Mouse (Mus musculus) liver, embryonic 12.5 days (tissue): ENCODE measurements at regions not wholly inside any gene's neighbourhood (a gene's known extent, or its start where the extent isn't known, plus 50 kb on each side); places are given as distances from the start of the nearest gene placed in this dataset.

Experiments used
- ATAC-seq: fragments of 200-750 bp; cut with Nextera tagmentation; 2 replicates; pipeline ENCODE4 v1.8.0; 2017; ENCODE audit warnings: moderate number of reproducible peaks, mild to moderate bottlenecking, moderate library complexity
- H3K27ac ChIP-seq: fragments of 300-500 bp; sonication (generic); 2 replicates; pipeline ENCODE4 v1.5.1; 2016; ENCODE audit warnings: mild to moderate bottlenecking
- H3K27me3 ChIP-seq: fragments of 300-500 bp; sonication (generic); replicated peaks from 2 replicates; pipeline ENCODE4 v1.6.1; 2016; ENCODE audit warnings: mild to moderate bottlenecking, moderate library complexity
- H3K36me3 ChIP-seq: fragments of 300-500 bp; sonication (generic); 2 replicates; pipeline ENCODE4 v1.6.1; 2016; ENCODE audit warnings: mild to moderate bottlenecking, moderate library complexity
- H3K4me1 ChIP-seq: fragments of 300-500 bp; sonication (generic); 2 replicates; pipeline ENCODE4 v1.6.1; 2016
- H3K4me2 ChIP-seq: fragments of 300-500 bp; sonication (generic); 2 replicates; pipeline ENCODE4 v1.6.1; 2016; ENCODE audit warnings: mild to moderate bottlenecking, moderate library complexity
- H3K4me3 ChIP-seq: fragments of 300-500 bp; sonication (generic); 2 replicates; pipeline ENCODE4 v1.5.1; 2016; ENCODE audit warnings: mild to moderate bottlenecking, moderate library complexity
- H3K9ac ChIP-seq: fragments of 300-500 bp; sonication (generic); 2 replicates; pipeline ENCODE4 v1.6.1; 2016; ENCODE audit warnings: mild to moderate bottlenecking, moderate library complexity
- H3K9me3 ChIP-seq: fragments of 300-500 bp; sonication (generic); replicated peaks from 2 replicates; pipeline ENCODE4 v1.6.1; 2016; ENCODE audit warnings: mild to moderate bottlenecking, moderate library complexity
- WGBS: fragments of 180-500 bp; shearing (Covaris S2); methylation state at CpG from one replicate; pipeline ENCODE4 v1.1.7; 2016; ENCODE audit not compliant: insufficient replicate concordance; 5-methylcytosine and 5-hydroxymethylcytosine counted together

GRCm38 (mm10) chr1:76197651-76198050, 651.6 kb downstream of the Slc4a3 start:
- no peak for ATAC-seq
- Histone ChIP-seq H3K9me3 (no peaks in the 10 kb centered on the region), H3K27ac (no peak overlapping the region), H3K4me3 (no peak overlapping the region), H3K9ac (no peak overlapping the region), H3K4me1 (no peaks in the 10 kb centered on the region), H3K36me3 (no peaks in the 10 kb centered on the region), H3K27me3 (no peaks in the 10 kb centered on the region), H3K4me2 (no peak overlapping the region)
- 63% methylated on average over 3 of the region's 3 CpGs for WGBS

DNA sequence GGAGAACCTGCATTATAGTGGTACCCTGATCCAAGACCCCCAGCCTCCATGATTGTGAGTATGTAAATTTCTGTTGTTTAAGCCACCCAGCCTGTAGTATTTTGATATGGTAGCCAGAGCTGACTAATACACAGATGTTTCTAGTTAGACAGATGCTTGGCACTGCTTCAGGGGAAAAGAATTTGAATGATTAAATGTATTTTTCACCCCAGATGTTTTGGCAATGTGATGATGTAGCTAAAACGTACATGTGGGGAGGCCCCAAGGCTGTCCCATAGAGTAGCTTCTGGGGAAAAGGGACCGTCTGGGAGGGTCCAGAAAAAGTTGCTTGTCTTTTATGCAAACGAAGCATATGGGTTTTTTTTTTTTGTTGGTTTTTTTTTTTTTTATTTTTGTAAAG, 654.8 kb downstream of the Slc4a3 start:
- Histone ChIP-seq H3K27ac (no peak overlapping the region), H3K9me3 (no peaks in the 10 kb centered on the region), H3K9ac (no peak overlapping the region), H3K4me3 (no peak overlapping the region), H3K27me3 (no peaks in the 10 kb centered on the region), H3K36me3 (no peaks in the 10 kb centered on the region), H3K4me1 (no peaks in the 10 kb centered on the region), H3K4me2 (no peak overlapping the region)
- WGBS: 58% methylated on average over 3 of the region's 3 CpGs
- ATAC-seq: no peak

- no peak for ATAC-seq
- 80% methylated on average over 5 of the region's 5 CpGs for WGBS
These were observed 666.4 kb downstream of the Slc4a3 start for GRCm38 (mm10) chr1:76212486-76212885.

GRCm38 (mm10) chr1:76244721-76245120, 698.7 kb downstream of the Slc4a3 start:
- no peak for ATAC-seq
- H3K9ac ChIP-seq: no peak overlapping the region
- H3K4me2 ChIP-seq: no peak overlapping the region
- whole genome bisulfite sequencing: 36% methylated on average over 3 of the region's 3 CpGs
- H3K27me3 ChIP-seq: no peaks in the 10 kb centered on the region
- no peaks in the 10 kb centered on the region for H3K4me1 ChIP-seq
- no peak overlapping the region for H3K4me3 ChIP-seq
- H3K9me3 ChIP-seq: no peaks in the 10 kb centered on the region
- no peak overlapping the region for H3K27ac ChIP-seq
- H3K36me3 ChIP-seq: no peaks in the 10 kb centered on the region

More at GRCm38 (mm10) chr1:76212486-76212885, 666.4 kb downstream of the Slc4a3 start:
- no peaks in the 10 kb centered on the region for H3K4me1 ChIP-seq
- H3K27me3 ChIP-seq: no peaks in the 10 kb centered on the region
- H3K9ac ChIP-seq: no peak overlapping the region
- H3K36me3 ChIP-seq: no peaks in the 10 kb centered on the region
- no peak overlapping the region for H3K27ac ChIP-seq
- H3K4me3 ChIP-seq: no peak overlapping the region
- H3K9me3 ChIP-seq: no peaks in the 10 kb centered on the region
- H3K4me2 ChIP-seq: no peak overlapping the region

DNA sequence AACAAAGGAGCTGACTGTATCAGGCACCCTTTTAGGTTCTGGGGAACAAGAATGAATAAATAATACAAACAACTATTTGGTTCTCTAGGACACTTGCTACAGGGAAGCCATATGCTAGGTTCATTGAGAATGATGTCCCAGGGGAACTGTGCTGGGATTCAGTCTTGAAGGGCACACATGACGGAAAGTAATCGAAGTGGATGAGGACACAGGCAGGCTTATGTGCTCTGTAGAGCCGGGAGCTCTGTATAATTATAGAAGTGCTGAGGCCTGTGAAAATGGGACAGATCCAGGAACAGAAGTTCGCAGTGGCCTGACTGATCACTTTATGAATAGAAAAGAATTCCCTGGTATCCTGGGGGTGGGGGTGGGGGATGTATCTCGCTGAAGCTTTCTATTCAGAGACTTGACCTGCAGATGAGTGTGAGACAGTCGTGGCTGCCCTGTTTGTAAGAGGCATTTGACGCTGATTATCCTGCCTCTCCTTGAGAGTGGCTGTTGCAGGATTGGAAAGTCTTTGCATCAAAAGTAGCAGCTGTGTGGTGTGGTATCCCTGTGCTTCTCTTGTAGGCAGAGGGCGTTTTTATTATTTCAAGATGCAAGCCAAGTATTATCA, 700.2 kb downstream of the Slc4a3 start:
- H3K4me3 ChIP-seq: no peak overlapping the region
- ATAC-seq: no peak
- no peaks in the 10 kb centered on the region for H3K36me3 ChIP-seq
- H3K27ac ChIP-seq: no peak overlapping the region
- WGBS: 56% methylated on average over 8 of the region's 8 CpGs
- no peaks in the 10 kb centered on the region for H3K4me1 ChIP-seq
- H3K27me3 ChIP-seq: no peaks in the 10 kb centered on the region
- no peak overlapping the region for H3K4me2 ChIP-seq
- no peak overlapping the region for H3K9ac ChIP-seq
- H3K9me3 ChIP-seq: no peaks in the 10 kb centered on the region

GRCm38 (mm10) chr1:76247126-76247525, 701.1 kb downstream of the Slc4a3 start:
- H3K27me3 ChIP-seq: no peaks in the 10 kb centered on the region
- no peak overlapping the region for H3K27ac ChIP-seq
- no peak overlapping the region for H3K9ac ChIP-seq
- no peak for ATAC-seq
- H3K4me2 ChIP-seq: no peak overlapping the region
- no peak overlapping the region for H3K4me3 ChIP-seq
- WGBS: 57% methylated on average over 8 of the region's 8 CpGs
- no peaks in the 10 kb centered on the region for H3K36me3 ChIP-seq
- H3K4me1 ChIP-seq: no peaks in the 10 kb centered on the region
- no peaks in the 10 kb centered on the region for H3K9me3 ChIP-seq

GRCm38 (mm10) chr1:76258217-76258616, 712.2 kb downstream of the Slc4a3 start:
- Histone ChIP-seq H3K27ac (no peak overlapping the region), H3K36me3 (no peaks in the 10 kb centered on the region), H3K9ac (no peak overlapping the region), H3K9me3 (no peaks in the 10 kb centered on the region), H3K27me3 (no peaks in the 10 kb centered on the region), H3K4me1 (no peaks in the 10 kb centered on the region), H3K4me3 (no peak overlapping the region), H3K4me2 (no peak overlapping the region)
- 56% methylated on average over 4 of the region's 4 CpGs for WGBS
- no peak for ATAC-seq

GRCm38 (mm10) chr1:76276148-76276547, 730.1 kb downstream of the Slc4a3 start:
- no peaks in the 10 kb centered on the region for H3K27me3 ChIP-seq
- no peak overlapping the region for H3K9ac ChIP-seq
- H3K4me1 ChIP-seq: no peaks in the 10 kb centered on the region
- WGBS: 44% methylated on average over 7 of the region's 7 CpGs
- H3K4me3 ChIP-seq: no peak overlapping the region
- H3K27ac ChIP-seq: no peak overlapping the region
- no peak for ATAC-seq
- H3K4me2 ChIP-seq: no peak overlapping the region
- H3K36me3 ChIP-seq: no peaks in the 10 kb centered on the region
- H3K9me3 ChIP-seq: no peaks in the 10 kb centered on the region

DNA sequence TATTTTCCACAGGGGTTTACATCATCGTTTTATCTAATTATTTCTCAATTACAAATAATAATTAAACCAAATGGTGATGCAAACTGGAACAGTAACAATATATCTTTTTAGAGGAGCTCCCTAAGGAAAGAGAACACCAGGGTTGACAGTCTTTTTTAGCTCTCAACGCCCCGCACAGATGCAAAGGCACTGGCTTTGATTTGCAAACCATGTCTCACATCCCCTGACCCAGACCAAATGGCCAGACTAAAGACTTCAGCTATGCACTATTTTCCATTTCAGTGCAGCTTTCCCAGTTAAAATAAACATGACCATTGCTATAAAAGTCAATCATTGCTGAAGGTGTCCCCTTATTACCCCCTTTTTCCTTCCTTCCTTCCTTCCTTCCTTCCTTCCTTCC, 730.6 kb downstream of the Slc4a3 start:
- ATAC-seq: no peak
- H3K4me3 ChIP-seq: no peak overlapping the region
- no peaks in the 10 kb centered on the region for H3K36me3 ChIP-seq
- WGBS: 60% methylated on average over 3 of the region's 3 CpGs
- no peak overlapping the region for H3K4me2 ChIP-seq
- H3K27me3 ChIP-seq: no peaks in the 10 kb centered on the region
- no peaks in the 10 kb centered on the region for H3K4me1 ChIP-seq
- H3K27ac ChIP-seq: no peak overlapping the region
- H3K9me3 ChIP-seq: no peaks in the 10 kb centered on the region
- H3K9ac ChIP-seq: no peak overlapping the region

GRCm38 (mm10) chr1:76283322-76283721, 737.3 kb downstream of the Slc4a3 start:
- Histone ChIP-seq H3K9ac (no peak overlapping the region), H3K27me3 (no peaks in the 10 kb centered on the region), H3K36me3 (no peaks in the 10 kb centered on the region), H3K4me3 (no peak overlapping the region), H3K4me1 (no peaks in the 10 kb centered on the region), H3K27ac (no peak overlapping the region), H3K9me3 (no peaks in the 10 kb centered on the region), H3K4me2 (no peak overlapping the region)
- ATAC-seq: no peak
- WGBS: 54% methylated on average over 3 of the region's 3 CpGs

DNA sequence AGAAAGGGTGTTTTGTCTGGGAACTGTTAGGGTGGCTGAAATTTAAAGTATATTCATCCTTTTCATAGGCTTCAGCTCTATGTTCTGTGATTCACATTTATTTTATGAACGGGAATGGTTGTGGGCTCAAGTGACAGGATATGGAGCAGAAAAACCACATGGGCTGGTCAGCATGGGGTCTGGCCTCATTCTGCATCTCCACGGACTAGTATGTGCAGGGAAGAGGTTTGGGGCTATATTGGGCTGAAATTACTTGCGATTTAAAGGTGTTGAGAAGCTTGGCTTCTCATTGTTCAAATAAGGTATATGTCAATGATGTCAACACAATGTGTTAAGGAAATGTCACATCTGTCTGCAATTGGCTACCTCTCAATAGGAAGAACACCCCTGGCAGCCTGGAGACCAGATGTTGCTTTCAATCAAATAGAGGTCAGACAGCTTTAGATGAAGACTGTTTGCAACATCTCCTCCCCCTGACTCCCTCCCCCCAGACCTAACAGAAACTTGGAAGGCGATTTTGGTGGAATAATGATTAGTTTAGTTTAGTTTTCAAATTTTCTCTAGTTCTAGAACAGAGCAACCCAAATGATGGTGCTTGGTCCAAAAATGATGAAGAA, 777.0 kb downstream of the Slc4a3 start:
- Histone ChIP-seq H3K4me2 (no peak overlapping the region), H3K36me3 (no peaks in the 10 kb centered on the region), H3K9me3 (no peaks in the 10 kb centered on the region), H3K4me3 (no peak overlapping the region), H3K27ac (no peak overlapping the region), H3K9ac (no peak overlapping the region), H3K4me1 (no peaks in the 10 kb centered on the region), H3K27me3 (no peaks in the 10 kb centered on the region)
- 63% methylated on average over 4 of the region's 4 CpGs for WGBS
- no peak for ATAC-seq

DNA sequence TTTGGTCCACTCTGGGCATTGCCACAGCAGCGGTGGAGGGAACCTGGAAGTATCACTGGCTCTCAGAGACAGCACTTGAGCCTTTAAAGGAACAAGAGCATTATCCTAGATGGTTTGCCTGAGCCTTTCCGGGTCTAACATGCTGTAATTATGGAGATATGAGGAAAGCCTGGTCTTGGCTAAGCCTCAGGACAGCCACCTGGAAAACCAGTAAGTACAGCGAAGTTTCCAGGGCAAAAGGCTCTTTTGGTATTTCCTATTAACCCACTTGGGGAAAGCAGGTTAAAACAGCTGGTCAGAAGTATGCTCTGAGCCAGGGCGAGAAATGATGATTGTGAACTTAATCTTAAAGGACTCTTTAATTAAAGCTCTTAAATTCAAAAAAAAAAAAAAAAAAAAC, 777.5 kb downstream of the Slc4a3 start:
- Histone ChIP-seq H3K4me1 (no peaks in the 10 kb centered on the region), H3K9me3 (no peaks in the 10 kb centered on the region), H3K4me2 (no peak overlapping the region), H3K36me3 (no peaks in the 10 kb centered on the region), H3K9ac (no peak overlapping the region), H3K27ac (no peak overlapping the region), H3K27me3 (no peaks in the 10 kb centered on the region), H3K4me3 (no peak overlapping the region)
- 66% methylated on average over 4 of the region's 4 CpGs for WGBS
- ATAC-seq: no peak

DNA sequence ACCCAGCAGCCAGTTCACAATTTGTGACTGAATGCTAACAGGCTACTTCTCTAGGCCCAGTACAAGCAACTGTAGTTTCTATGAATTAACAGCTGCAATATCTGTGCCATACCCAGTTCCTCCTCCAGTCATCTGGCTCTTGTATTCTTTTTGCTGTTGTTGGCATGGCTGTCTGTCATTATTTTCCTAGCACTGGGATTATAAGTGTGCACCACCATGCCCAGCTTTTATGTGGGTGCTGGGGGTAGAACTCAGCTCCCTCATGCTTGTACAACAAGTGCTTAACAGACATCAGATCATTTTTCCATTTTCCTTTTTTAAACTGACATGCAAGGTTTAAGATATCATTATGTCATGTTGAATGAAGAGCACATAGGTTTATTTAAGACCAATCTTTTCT, 789.9 kb downstream of the Slc4a3 start:
- no peak overlapping the region for H3K27ac ChIP-seq
- H3K36me3 ChIP-seq: no peaks in the 10 kb centered on the region
- ATAC-seq: no peak
- H3K9ac ChIP-seq: no peak overlapping the region
- H3K4me2 ChIP-seq: no peak overlapping the region
- H3K4me3 ChIP-seq: no peak overlapping the region
- no peaks in the 10 kb centered on the region for H3K9me3 ChIP-seq
- no peaks in the 10 kb centered on the region for H3K27me3 ChIP-seq
- H3K4me1 ChIP-seq: no peaks in the 10 kb centered on the region
